Mouse (Mus musculus) fibroblast of lung, adult 2 months (primary cell): ENCODE results near the gene Efnb3.

ENCODE experiments used
- DNase-seq: peaks from one replicate; pipeline ENCODE4 v3.0.0-alpha.2; 2011; ENCODE audit warnings: low read depth

Efnb3 gene

DNA sequence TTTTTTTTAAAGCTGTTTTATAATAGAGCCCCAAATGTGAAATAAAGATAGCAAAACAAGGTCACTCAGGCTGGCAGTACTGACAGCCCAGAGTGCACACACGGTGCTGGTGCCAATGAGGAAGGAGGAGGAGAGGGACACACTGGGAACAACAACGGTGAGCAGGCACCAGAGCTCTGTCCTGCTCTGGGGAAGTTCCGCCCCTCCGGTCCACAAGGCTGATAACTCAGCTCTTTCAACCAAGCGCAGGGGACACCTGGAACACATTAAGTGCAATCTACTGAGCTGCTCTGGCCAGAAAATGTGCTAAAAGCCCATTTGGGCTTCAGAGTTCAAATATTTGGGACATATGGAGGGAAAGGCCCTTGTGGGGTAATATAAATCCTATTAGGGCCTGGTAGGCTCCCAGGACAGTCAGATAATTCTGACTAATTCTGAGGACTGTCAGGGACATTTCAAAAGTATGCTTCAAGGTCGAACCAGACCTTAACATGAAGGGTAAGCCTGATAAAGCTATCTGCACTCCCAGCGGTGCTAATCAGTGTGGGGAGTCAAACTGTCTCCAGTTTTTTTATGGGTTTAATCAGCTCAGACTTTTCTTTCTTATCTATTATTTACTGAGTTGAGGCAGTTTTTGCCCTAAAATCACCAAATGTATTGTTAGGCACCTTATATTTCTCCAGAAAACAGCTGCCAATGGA lies 49.1 kb downstream of the Efnb3 start:
- no peak for DNase-seq
